Mouse (Mus musculus) embryonic facial prominence, embryonic 12.5 days (tissue): Measurements from ENCODE around the gene Zfp366. TPM values are rescaled to one million over a fixed set of nuclear protein-coding genes. Genes with fewer than 3 reads are reported as not detected.

ENCODE experiments used
- ATAC-seq: fragments of 200-750 bp; cut with Nextera tagmentation; 2 replicates; pipeline ENCODE4 v1.8.0; 2017; ENCODE audit not compliant: insufficient number of reproducible peaks, insufficient read depth, low FRiP score, low TSS enrichment
- H3K27ac ChIP-seq: fragments of 300-500 bp; sonication (generic); 2 replicates; pipeline ENCODE4 v1.5.1; 2016; ENCODE audit warnings: mild to moderate bottlenecking
- H3K27me3 ChIP-seq: fragments of 300-500 bp; sonication (generic); 2 replicates; pipeline ENCODE4 v1.6.1; 2016; ENCODE audit warnings: mild to moderate bottlenecking, moderate library complexity
- H3K36me3 ChIP-seq: fragments of 300-500 bp; sonication (generic); 2 replicates; pipeline ENCODE4 v1.6.1; 2016; ENCODE audit warnings: mild to moderate bottlenecking
- H3K4me1 ChIP-seq: fragments of 300-500 bp; sonication (generic); 2 replicates; pipeline ENCODE4 v1.6.1; 2016
- H3K4me2 ChIP-seq: fragments of 300-500 bp; sonication (generic); replicated peaks from 2 replicates; pipeline ENCODE4 v1.6.1; 2016; ENCODE audit warnings: mild to moderate bottlenecking, moderate library complexity
- H3K4me3 ChIP-seq: fragments of 300-500 bp; sonication (generic); 2 replicates; pipeline ENCODE4 v1.5.1; 2016; ENCODE audit warnings: mild to moderate bottlenecking
- H3K9ac ChIP-seq: fragments of 300-500 bp; sonication (generic); 2 replicates; pipeline ENCODE4 v1.6.1; 2016; ENCODE audit warnings: mild to moderate bottlenecking, moderate library complexity
- H3K9me3 ChIP-seq: fragments of 300-500 bp; sonication (generic); 2 replicates; pipeline ENCODE4 v1.6.1; 2016; ENCODE audit warnings: mild to moderate bottlenecking, moderate library complexity
- WGBS: fragments of 180-500 bp; shearing (Covaris S2); methylation state at CpG from one replicate; pipeline ENCODE4 v1.1.7; 2016; 5-methylcytosine and 5-hydroxymethylcytosine counted together
- polyA plus RNA-seq: library from polyadenylated mRNA; unstranded; fragments of >200 nt; fragmentation: Nextera tagmentation; extraction: Ambion mirVana; gene quantifications from 2 replicates; pipeline ENCODE4 v1.2.1, GENCODE M21; 2016

Zfp366 gene
- polyA plus RNA-seq, 1 experiment from 2014 or later: 0.41 TPM

- H3K9ac ChIP-seq: no peak overlapping the region
- H3K27me3 ChIP-seq: no peaks in the 10 kb centered on the region
- H3K36me3 ChIP-seq: no peaks in the 10 kb centered on the region
- H3K4me1 ChIP-seq: no peaks in the 10 kb centered on the region
- H3K27ac ChIP-seq: no peak overlapping the region
- H3K4me2 ChIP-seq: no peak overlapping the region
- WGBS: 87% methylated on average over 9 of the region's 9 CpGs
- no peak for ATAC-seq
- H3K9me3 ChIP-seq: no peaks in the 10 kb centered on the region
- no peak overlapping the region for H3K4me3 ChIP-seq
These were observed 103.2 kb downstream of the Zfp366 start for GRCm38 (mm10) chr13:99287786-99288185.

DNA sequence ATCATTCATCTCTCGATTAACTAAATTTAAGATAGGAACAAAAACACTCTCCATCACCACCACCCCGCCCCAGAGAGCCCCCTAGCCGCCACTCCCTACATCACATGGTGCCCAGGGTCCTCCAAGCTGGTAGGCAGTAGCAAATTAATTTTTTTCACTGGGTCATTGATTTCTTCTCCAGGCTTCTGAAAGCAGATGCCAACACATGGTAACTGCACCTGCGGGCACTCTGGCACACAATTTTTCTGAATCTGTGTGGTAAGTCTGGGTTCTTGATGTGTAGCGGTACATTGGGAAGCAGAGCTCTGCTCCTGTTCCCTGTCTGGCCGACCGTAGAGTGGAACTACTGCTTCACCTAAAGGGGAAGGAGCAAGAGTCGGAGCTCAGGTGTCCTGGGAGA is 106.1 kb downstream of the Zfp366 start:
- ATAC-seq: no peak
- no peak overlapping the region for H3K9ac ChIP-seq
- no peaks in the 10 kb centered on the region for H3K9me3 ChIP-seq
- H3K36me3 ChIP-seq: no peaks in the 10 kb centered on the region
- WGBS: 90% methylated on average over 8 of the region's 8 CpGs
- H3K27ac ChIP-seq: no peak overlapping the region
- no peak overlapping the region for H3K4me3 ChIP-seq
- no peak overlapping the region for H3K4me2 ChIP-seq
- no peaks in the 10 kb centered on the region for H3K27me3 ChIP-seq
- H3K4me1 ChIP-seq: no peaks in the 10 kb centered on the region

DNA sequence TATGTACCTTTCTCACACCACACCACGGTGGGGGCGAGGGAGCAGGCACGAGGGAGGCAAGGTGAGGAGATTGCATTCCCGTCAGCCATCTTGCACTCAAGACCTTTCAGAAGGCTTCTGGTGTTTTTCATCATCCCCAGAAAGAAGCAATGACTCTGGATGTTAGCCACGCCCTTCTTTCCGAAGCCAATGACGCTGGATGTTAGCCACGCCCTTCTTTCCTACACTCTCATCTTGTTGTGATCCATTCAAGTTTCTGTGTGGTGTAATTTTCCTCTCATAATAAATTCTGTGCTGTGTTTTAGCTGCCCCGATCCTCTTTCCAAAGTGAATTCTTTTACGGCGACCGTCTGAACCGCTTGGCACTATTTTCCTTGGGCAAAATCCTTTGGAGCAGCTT is 109.6 kb downstream of the Zfp366 start:
- no peak for ATAC-seq
- Histone ChIP-seq H3K27me3 (no peaks in the 10 kb centered on the region), H3K4me1 (no peaks in the 10 kb centered on the region), H3K4me2 (no peak overlapping the region), H3K27ac (no peak overlapping the region), H3K9ac (no peak overlapping the region), H3K9me3 (no peaks in the 10 kb centered on the region), H3K4me3 (no peak overlapping the region), H3K36me3 (no peaks in the 10 kb centered on the region)
- WGBS: 90% methylated on average over 13 of the region's 13 CpGs

DNA sequence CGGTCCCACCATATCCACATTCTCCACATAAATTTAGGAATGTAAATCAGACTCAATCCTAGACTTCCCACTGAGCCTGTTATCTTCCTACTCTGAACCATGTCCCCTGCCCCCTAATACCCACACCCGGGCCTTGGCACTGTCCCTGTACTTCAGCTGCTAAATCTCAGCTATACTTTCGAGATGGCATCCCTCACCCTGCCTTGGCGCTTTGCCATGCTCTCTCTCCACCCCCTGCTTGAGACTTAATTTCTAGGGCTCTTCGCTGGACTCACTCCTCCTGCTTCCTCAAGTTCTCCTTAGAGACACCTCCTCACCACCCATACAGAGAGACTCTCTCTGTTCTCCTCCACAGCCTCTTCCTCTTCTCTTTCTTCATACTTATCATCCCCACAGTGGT is 115.3 kb downstream of the Zfp366 start:
- Histone ChIP-seq H3K4me2 (no peak overlapping the region), H3K4me3 (no peak overlapping the region), H3K36me3 (no peaks in the 10 kb centered on the region), H3K27me3 (no peaks in the 10 kb centered on the region), H3K4me1 (no peaks in the 10 kb centered on the region), H3K27ac (no peak overlapping the region), H3K9ac (no peak overlapping the region), H3K9me3 (no peaks in the 10 kb centered on the region)
- 85% methylated on average over 5 of the region's 5 CpGs for WGBS
- ATAC-seq: no peak

Other genes starting within 250 kb of the Zfp366 start
- gene 1700024P04Rik, start 200.3 kb upstream of the Zfp366 start, polyA plus RNA-seq: not detected in 2 replicates
- 46.4 and 47.9 TPM in 2 replicates for gene Ptcd2, start 159.9 kb downstream of the Zfp366 start, polyA plus RNA-seq
- gene Mrps27, start 160.0 kb downstream of the Zfp366 start, polyA plus RNA-seq: 63.2 and 64.2 TPM in 2 replicates